Mouse (Mus musculus): Measurements from ENCODE around the gene Abcc3. TPM values are rescaled to one million over a fixed set of nuclear protein-coding genes. Genes with fewer than 3 reads are reported as not detected.
A peak's percentile ranks its signal among the peaks of the same experiment; 100 is the strongest.

The Abcc3 gene
- polyA plus RNA-seq, 2 experiments: 3.5 to 4.7 TPM

- Histone ChIP-seq H3K9ac (replicated peaks) (peak overlapping the region; percentile 9; the same call in 1 of the 2 replicates), H3K4me1 (replicated peaks; ENCODE audit: control insufficient read depth in 2 of 2, insufficient read depth in 2 of 2, low read length in 1 of 2) (peaks cover 16 to 25% of the 10 kb centered on the region in 2 experiments), H3K27me3 (ENCODE audit: control insufficient read depth, insufficient read depth, low read length) (no peaks in the 10 kb centered on the region; the same call in 1 of the 2 replicates), H3K4me2 (ENCODE audit: low read depth) (peak overlapping the region; percentile 55), H3K27ac (peak overlapping the region; percentile 67), H3K4me3 (ENCODE audit: insufficient read depth in 1 of 2, low read depth in 2 of 2, low read length in 2 of 2) (no peak overlapping the region), H3K36me3 (replicated peaks; ENCODE audit: control insufficient read depth, insufficient read depth, low read depth) (no peaks in the 10 kb centered on the region), H3K9me3 (ENCODE audit: control insufficient read depth, low read length) (no peaks in the 10 kb centered on the region)
- no peak for TF ChIP-seq CTCF (IDR thresholded peaks at IDR 0.05; ENCODE audit: low read depth)
- no peak for TF ChIP-seq EP300 (IDR thresholded peaks at IDR 0.05; ENCODE audit: low read depth)
- 7% methylated on average over 1 of the region's 1 CpGs for WGBS (ENCODE audit: insufficient replicate concordance)
- DNase-seq (ENCODE audit: low read depth in 3 of 3, low spot score in 3 of 3): peak in 2 of 3 experiments; percentile 35 to 36
- peak; percentile 72 for ATAC-seq (ENCODE audit: insufficient read depth)
Observed at GRCm38 (mm10) chr11:94350337-94350736, 42.5 kb downstream of the Abcc3 start.

GRCm38 (mm10) chr11:94349839-94350238 lies 43.0 kb downstream of the Abcc3 start:
- ATAC-seq (ENCODE audit: insufficient read depth) (peak; percentile 27; the same call in 1 of the 2 replicates), DNase-seq (ENCODE audit: low read depth in 3 of 3, low spot score in 3 of 3) (no peak)
- Histone ChIP-seq H3K27ac (peak overlapping the region; percentile 67), H3K36me3 (replicated peaks; ENCODE audit: control insufficient read depth, insufficient read depth, low read depth) (no peaks in the 10 kb centered on the region), H3K9me3 (ENCODE audit: control insufficient read depth, low read length) (no peaks in the 10 kb centered on the region), H3K4me1 (replicated peaks; ENCODE audit: control insufficient read depth in 2 of 2, insufficient read depth in 2 of 2, low read length in 1 of 2) (peaks cover 16 to 25% of the 10 kb centered on the region in 2 experiments), H3K4me3 (ENCODE audit: insufficient read depth in 1 of 2, low read depth in 2 of 2, low read length in 2 of 2) (no peak overlapping the region), H3K9ac (replicated peaks) (peak overlapping the region; percentile 9; the same call in 1 of the 2 replicates), H3K27me3 (ENCODE audit: control insufficient read depth, insufficient read depth, low read length) (no peaks in the 10 kb centered on the region), H3K4me2 (ENCODE audit: low read depth) (peak overlapping the region; percentile 55)
- peak; percentile 11; the same call in 1 of the 2 replicates for TF ChIP-seq CTCF (IDR thresholded peaks at IDR 0.05; ENCODE audit: low read depth)
- TF ChIP-seq EP300 (IDR thresholded peaks at IDR 0.05; ENCODE audit: low read depth): no peak
- WGBS (ENCODE audit: insufficient replicate concordance): 16% methylated on average over 2 of the region's 2 CpGs

- no peak for DNase-seq (ENCODE audit: low read depth in 3 of 3, low spot score in 3 of 3)
- Histone ChIP-seq H3K27me3 (ENCODE audit: control insufficient read depth, insufficient read depth, low read length) (no peaks in the 10 kb centered on the region), H3K9ac (replicated peaks) (no peak overlapping the region), H3K4me1 (replicated peaks; ENCODE audit: control insufficient read depth in 2 of 2, insufficient read depth in 2 of 2, low read length in 1 of 2) (peaks cover 23 to 36% of the 10 kb centered on the region in 2 experiments), H3K27ac (no peak overlapping the region), H3K36me3 (replicated peaks; ENCODE audit: control insufficient read depth, insufficient read depth, low read depth) (no peaks in the 10 kb centered on the region), H3K4me2 (ENCODE audit: low read depth) (no peak overlapping the region), H3K9me3 (ENCODE audit: control insufficient read depth, low read length) (no peaks in the 10 kb centered on the region), H3K4me3 (ENCODE audit: insufficient read depth in 1 of 2, low read depth in 2 of 2, low read length in 2 of 2) (no peak overlapping the region)
- no peak for ATAC-seq (ENCODE audit: insufficient read depth)
- TF ChIP-seq EP300 (IDR thresholded peaks at IDR 0.05; ENCODE audit: low read depth): no peak
- no peak for TF ChIP-seq CTCF (IDR thresholded peaks at IDR 0.05; ENCODE audit: low read depth)
- WGBS (ENCODE audit: insufficient replicate concordance): 65% methylated on average over 7 of the region's 7 CpGs
Observed at GRCm38 (mm10) chr11:94347063-94347575, 45.7 kb downstream of the Abcc3 start.

- Histone ChIP-seq H3K36me3 (replicated peaks; ENCODE audit: control insufficient read depth, insufficient read depth, low read depth) (no peaks in the 10 kb centered on the region), H3K9me3 (ENCODE audit: control insufficient read depth, low read length) (no peaks in the 10 kb centered on the region), H3K4me2 (ENCODE audit: low read depth) (no peak overlapping the region), H3K9ac (replicated peaks) (no peak overlapping the region), H3K27ac (no peak overlapping the region), H3K4me1 (replicated peaks; ENCODE audit: control insufficient read depth in 2 of 2, insufficient read depth in 2 of 2, low read length in 1 of 2) (peaks cover 23 to 39% of the 10 kb centered on the region in 2 experiments), H3K4me3 (ENCODE audit: insufficient read depth in 1 of 2, low read depth in 2 of 2, low read length in 2 of 2) (no peak overlapping the region), H3K27me3 (ENCODE audit: control insufficient read depth, insufficient read depth, low read length) (no peaks in the 10 kb centered on the region)
- TF ChIP-seq EP300 (IDR thresholded peaks at IDR 0.05; ENCODE audit: low read depth) (no peak), CTCF (IDR thresholded peaks at IDR 0.05; ENCODE audit: low read depth) (no peak)
- WGBS (ENCODE audit: insufficient replicate concordance): 42% methylated on average over 3 of the region's 3 CpGs
- ATAC-seq (ENCODE audit: insufficient read depth): no peak
- no peak for DNase-seq (ENCODE audit: low read depth in 3 of 3, low spot score in 3 of 3)
Observed at GRCm38 (mm10) chr11:94346611-94347010, 46.2 kb downstream of the Abcc3 start.

GRCm38 (mm10) chr11:94345926-94346325 lies 46.9 kb downstream of the Abcc3 start:
- H3K27ac ChIP-seq: no peak overlapping the region
- ATAC-seq (ENCODE audit: insufficient read depth): no peak
- no peak overlapping the region for H3K4me3 ChIP-seq (ENCODE audit: insufficient read depth in 1 of 2, low read depth in 2 of 2, low read length in 2 of 2)
- WGBS (ENCODE audit: insufficient replicate concordance): 69% methylated on average over 10 of the region's 10 CpGs
- H3K9ac ChIP-seq (replicated peaks): no peak overlapping the region
- H3K9me3 ChIP-seq (ENCODE audit: control insufficient read depth, low read length): no peaks in the 10 kb centered on the region
- no peak for TF ChIP-seq EP300 (IDR thresholded peaks at IDR 0.05; ENCODE audit: low read depth)
- TF ChIP-seq CTCF (IDR thresholded peaks at IDR 0.05; ENCODE audit: low read depth): no peak
- peaks cover 19 to 37% of the 10 kb centered on the region in 2 experiments for H3K4me1 ChIP-seq (replicated peaks; ENCODE audit: control insufficient read depth in 2 of 2, insufficient read depth in 2 of 2, low read length in 1 of 2)
- H3K36me3 ChIP-seq (replicated peaks; ENCODE audit: control insufficient read depth, insufficient read depth, low read depth): no peaks in the 10 kb centered on the region
- H3K27me3 ChIP-seq (ENCODE audit: control insufficient read depth, insufficient read depth, low read length): no peaks in the 10 kb centered on the region
- no peak overlapping the region for H3K4me2 ChIP-seq (ENCODE audit: low read depth)
- no peak for DNase-seq (ENCODE audit: low read depth in 3 of 3, low spot score in 3 of 3)
